Mouse (Mus musculus) Patski (cell line): ENCODE data around the gene Sgcg. TPM values are rescaled to one million over a fixed set of nuclear protein-coding genes. Genes with fewer than 3 reads are reported as not detected.

Source experiments
- ATAC-seq: fragments of 100-300 bp; one replicate; pipeline ENCODE4 v1.8.0; 2021
- CTCF ChIA-PET: fragments of 350-600 bp; sonication (Branson Sonifier 250); formaldehyde crosslinking; loops from one replicate; lab custom pipeline; 2022; ENCODE audit warnings: inconsistent platforms; lab: Charles Lee
- POLR2A ChIA-PET: fragments of 350-600 bp; sonication (Branson Sonifier 250); formaldehyde crosslinking; loops from one replicate; lab custom pipeline; 2022; ENCODE audit warnings: antibody characterized with exemption, inconsistent platforms; lab: Charles Lee
- DNase-seq: peaks from one replicate; pipeline ENCODE4 v3.0.0-alpha.2; 2011; ENCODE audit warnings: low read depth, low spot score
- H3K27me3 ChIP-seq: fragments of 371-371 bp; one replicate; pipeline ENCODE4 v1.5.1; 2021
- CTCF ChIP-seq: fragments of 100-300 bp; IDR thresholded peaks from one replicate; pipeline ENCODE4 v1.5.1; 2021
- in situ Hi-C: fragments of 300-500 bp; cut with MboI; formaldehyde crosslinking; loops from 3 replicates; pipeline ENCODE4 v1.11.1; 2018; ENCODE audit warnings: low pct_unique_long_range_greater_than_20kb, mixed read lengths
- polyA plus RNA-seq: library from polyadenylated mRNA; unstranded; gene quantifications from one replicate; pipeline ENCODE4 v1.2.3, GENCODE M21; 2021

The Sgcg gene
- polyA plus RNA-seq, 1 experiment from 2014 or later, result not detected

GRCm38 (mm10) chr14:61237101-61237654 is 21.1 kb downstream of the Sgcg start:
- CTCF ChIA-PET, result interaction anchor here (1.4 kb wide), 1 partner anchor 12 kb away, joined by 3 read pairs; no protein-coding TSS in a partner anchor
- in situ Hi-C loops, result no loop called here
- DNase-seq (no peak), ATAC-seq (no peak)
- no peak for TF ChIP-seq CTCF
- no peaks in the 10 kb centered on the region for H3K27me3 ChIP-seq
- POLR2A ChIA-PET, result interaction anchor here (0.7 kb wide), 1 partner anchor 248 kb away, joined by 4 read pairs; no protein-coding TSS in a partner anchor

- no peaks in the 10 kb centered on the region for H3K27me3 ChIP-seq
- in situ Hi-C loops, result no loop called here
- ChIA-PET CTCF (interaction anchor here (1.4 kb wide), 1 partner anchor 14 kb away, joined by 3 read pairs; no protein-coding TSS in a partner anchor), POLR2A (no interaction called here)
- ATAC-seq (no peak), DNase-seq (no peak)
- TF ChIP-seq CTCF, result no peak
Observed at GRCm38 (mm10) chr14:61235846-61236474, 22.3 kb downstream of the Sgcg start.

GRCm38 (mm10) chr14:61232016-61232568 is 26.2 kb downstream of the Sgcg start:
- no peak for TF ChIP-seq CTCF
- DNase-seq (no peak), ATAC-seq (no peak)
- CTCF ChIA-PET, result no interaction called here
- H3K27me3 ChIP-seq, result peaks cover 6% of the 10 kb centered on the region
- in situ Hi-C loops, result no loop called here
- POLR2A ChIA-PET, result no interaction called here

GRCm38 (mm10) chr14:61230179-61230578 is 28.1 kb downstream of the Sgcg start:
- ATAC-seq (no peak), DNase-seq (no peak)
- ChIA-PET POLR2A (no interaction called here), CTCF (interaction anchor here (1.0 kb wide), 1 partner anchor 64 kb away, joined by 4 read pairs; no protein-coding TSS in a partner anchor)
- in situ Hi-C loops, result no loop called here
- TF ChIP-seq CTCF, result no peak
- H3K27me3 ChIP-seq, result peaks cover 6% of the 10 kb centered on the region

- ATAC-seq, result no peak
- DNase-seq, result no peak
- peaks cover 6% of the 10 kb centered on the region for H3K27me3 ChIP-seq
- no peak for TF ChIP-seq CTCF
- CTCF ChIA-PET, result no interaction called here
- POLR2A ChIA-PET, result no interaction called here
- in situ Hi-C loops, result no loop called here
Observed at GRCm38 (mm10) chr14:61229763-61230162, 28.5 kb downstream of the Sgcg start.

GRCm38 (mm10) chr14:61226151-61226550 is 32.1 kb downstream of the Sgcg start:
- ATAC-seq (no peak), DNase-seq (no peak)
- ChIA-PET CTCF (interaction anchor here (0.9 kb wide), 1 partner anchor 16 kb away, joined by 3 read pairs; no protein-coding TSS in a partner anchor), POLR2A (no interaction called here)
- TF ChIP-seq CTCF, result no peak
- in situ Hi-C loops, result no loop called here
- H3K27me3 ChIP-seq, result peaks cover 9% of the 10 kb centered on the region

- H3K27me3 ChIP-seq, result peaks cover 5% of the 10 kb centered on the region
- DNase-seq (no peak), ATAC-seq (no peak)
- TF ChIP-seq CTCF, result no peak
- ChIA-PET CTCF (no interaction called here), POLR2A (no interaction called here)
- in situ Hi-C loops, result no loop called here
Observed at GRCm38 (mm10) chr14:61224387-61225077, 33.8 kb downstream of the Sgcg start.

GRCm38 (mm10) chr14:61223740-61224139 is 34.5 kb downstream of the Sgcg start:
- in situ Hi-C loops, result no loop called here
- CTCF ChIA-PET, result no interaction called here
- TF ChIP-seq CTCF, result no peak

GRCm38 (mm10) chr14:61222506-61222905 is 35.8 kb downstream of the Sgcg start:
- in situ Hi-C loops, result no loop called here
- TF ChIP-seq CTCF, result no peak

More at GRCm38 (mm10) chr14:61223740-61224139, 34.5 kb downstream of the Sgcg start:
- peaks cover 3% of the 10 kb centered on the region for H3K27me3 ChIP-seq
- DNase-seq (no peak), ATAC-seq (no peak)
- POLR2A ChIA-PET, result no interaction called here

GRCm38 (mm10) chr14:61221166-61221565 is 37.1 kb downstream of the Sgcg start:
- CTCF ChIA-PET, result no interaction called here
- no peak for TF ChIP-seq CTCF

More at GRCm38 (mm10) chr14:61222506-61222905, 35.8 kb downstream of the Sgcg start:
- CTCF ChIA-PET, result no interaction called here
- peaks cover 3% of the 10 kb centered on the region for H3K27me3 ChIP-seq
- POLR2A ChIA-PET, result no interaction called here
- no peak for DNase-seq
- ATAC-seq, result no peak

GRCm38 (mm10) chr14:61211754-61212153 is 46.5 kb downstream of the Sgcg start:
- H3K27me3 ChIP-seq, result no peaks in the 10 kb centered on the region
- TF ChIP-seq CTCF, result no peak
- ATAC-seq, result no peak
- POLR2A ChIA-PET, result no interaction called here
- DNase-seq, result no peak
- CTCF ChIA-PET, result no interaction called here
- in situ Hi-C loops, result no loop called here

More at GRCm38 (mm10) chr14:61221166-61221565, 37.1 kb downstream of the Sgcg start:
- DNase-seq (no peak), ATAC-seq (no peak)
- H3K27me3 ChIP-seq, result peaks cover 3% of the 10 kb centered on the region
- POLR2A ChIA-PET, result interaction anchor here (0.6 kb wide), 1 partner anchor 133 kb away, joined by 3 read pairs; no protein-coding TSS in a partner anchor
- in situ Hi-C loops, result no loop called here
